30 mouse cellular contexts compared by ENCODE assay signal in genomic region chr3:17805185-17805584, GRCm38 (mm10).
DNase-seq lines count a peak whose midpoint lies in the region; ATAC-seq and TF ChIP-seq lines count a peak whose summit lies in the region.
"Had no signal": no experiment of that assay in that cellular context is flagged by ENCODE, and none has a peak within 500 bp of the region (broad histone marks: within the 10 kb centered on the region; RNA-seq: fewer than 3 reads in every experiment).

No protein-coding gene starts in this region.

- ATAC-seq in forebrain, embryonic 14.5 days: no peak
- no peak for ATAC-seq in forebrain, embryonic 12.5 days (ENCODE audit: low FRiP score)
- ATAC-seq in hindbrain, embryonic 12.5 days (ENCODE audit: low FRiP score): no peak
- no peak for ATAC-seq in midbrain, embryonic 11.5 days (ENCODE audit: low FRiP score)
- ATAC-seq in midbrain, embryonic 13.5 days: no peak
- no peak for ATAC-seq in midbrain, postnatal 0 days (ENCODE audit: low FRiP score)
- ATAC-seq: activated CD4-positive, CD25-positive, alpha-beta regulatory T cell, adult 4 months; lung, postnatal 0 days had no signal

- no peaks in the 10 kb centered on the region for H3K36me3 ChIP-seq in forebrain, embryonic 14.5 days (ENCODE audit: control insufficient read depth, insufficient read depth, low read length)
- H3K36me3 ChIP-seq in forebrain, embryonic 12.5 days (replicated peaks): no peaks in the 10 kb centered on the region
- H3K36me3 ChIP-seq in hindbrain, embryonic 12.5 days: no peaks in the 10 kb centered on the region
- 0 out of 2 replicates have a peak, but pooled peaks cover 3% of the 10 kb centered on the region for H3K36me3 ChIP-seq in hindbrain, embryonic 10.5 days
- H3K36me3 ChIP-seq in midbrain, embryonic 11.5 days (ENCODE audit: control insufficient read depth, insufficient read depth, low read length): no peaks in the 10 kb centered on the region
- no peaks in the 10 kb centered on the region for H3K36me3 ChIP-seq in midbrain, embryonic 13.5 days
- H3K36me3 ChIP-seq in midbrain, postnatal 0 days (ENCODE audit: insufficient read depth, low read length): no peaks in the 10 kb centered on the region
- H3K36me3 ChIP-seq: embryonic facial prominence, embryonic 10.5 days; embryonic facial prominence, embryonic 15.5 days; heart, embryonic 12.5 days; limb, embryonic 10.5 days; limb, embryonic 15.5 days; liver, embryonic 13.5 days; stomach, embryonic 15.5 days had no signal

- 65% methylated on average over 1 of the region's 1 CpGs for WGBS in forebrain, embryonic 14.5 days
- WGBS in forebrain, embryonic 12.5 days: 83% methylated on average over 1 of the region's 1 CpGs
- WGBS in hindbrain, embryonic 12.5 days: 64% methylated on average over 1 of the region's 1 CpGs
- WGBS in hindbrain, embryonic 10.5 days: 85% methylated on average over 1 of the region's 1 CpGs
- 70% methylated on average over 1 of the region's 1 CpGs for WGBS in midbrain, embryonic 11.5 days
- WGBS in midbrain, embryonic 13.5 days: 69% methylated on average over 1 of the region's 1 CpGs
- 28% methylated on average over 1 of the region's 1 CpGs for WGBS in midbrain, postnatal 0 days

- no peak overlapping the region for H3K4me2 ChIP-seq in forebrain, embryonic 14.5 days (ENCODE audit: low read length)
- no peak overlapping the region for H3K4me2 ChIP-seq in forebrain, embryonic 12.5 days
- H3K4me2 ChIP-seq in hindbrain, embryonic 12.5 days (replicated peaks): no peak overlapping the region
- H3K4me2 ChIP-seq in midbrain, embryonic 11.5 days: no peak overlapping the region
- no peak overlapping the region for H3K4me2 ChIP-seq in midbrain, embryonic 13.5 days (replicated peaks)
- H3K4me2 ChIP-seq in midbrain, postnatal 0 days (ENCODE audit: low read depth, low read length, poor library complexity, severe bottlenecking): no peak overlapping the region
- H3K4me2 ChIP-seq: embryonic facial prominence, embryonic 15.5 days; heart, embryonic 12.5 days; limb, embryonic 15.5 days; liver, embryonic 13.5 days; stomach, embryonic 15.5 days had no signal

- no peaks in the 10 kb centered on the region for H3K27me3 ChIP-seq in forebrain, embryonic 14.5 days (replicated peaks; ENCODE audit: control insufficient read depth, insufficient read depth, low read length)
- H3K27me3 ChIP-seq in forebrain, embryonic 12.5 days: no peaks in the 10 kb centered on the region
- no peaks in the 10 kb centered on the region for H3K27me3 ChIP-seq in hindbrain, embryonic 12.5 days
- no peaks in the 10 kb centered on the region for H3K27me3 ChIP-seq in hindbrain, embryonic 10.5 days (ENCODE audit: insufficient read depth, poor library complexity, severe bottlenecking)
- no peaks in the 10 kb centered on the region for H3K27me3 ChIP-seq in midbrain, embryonic 11.5 days (ENCODE audit: control insufficient read depth, insufficient read depth, low read length)
- no peaks in the 10 kb centered on the region for H3K27me3 ChIP-seq in midbrain, embryonic 13.5 days
- no peaks in the 10 kb centered on the region for H3K27me3 ChIP-seq in midbrain, postnatal 0 days (ENCODE audit: insufficient read depth, low read length)
- H3K27me3 ChIP-seq: CH12.LX; embryonic facial prominence, embryonic 15.5 days; heart, embryonic 12.5 days; limb, embryonic 15.5 days; liver, embryonic 13.5 days; stomach, embryonic 15.5 days had no signal

- no peak for TF ChIP-seq CTCF in midbrain, postnatal 0 days (IDR thresholded peaks at IDR 0.05)

- no peaks in the 10 kb centered on the region for H3K4me1 ChIP-seq in forebrain, embryonic 14.5 days (ENCODE audit: control insufficient read depth, insufficient read depth, low read length)
- no peaks in the 10 kb centered on the region for H3K4me1 ChIP-seq in forebrain, embryonic 12.5 days
- peaks cover 2% of the 10 kb centered on the region; the same call in 1 of the 2 replicates for H3K4me1 ChIP-seq in hindbrain, embryonic 12.5 days
- H3K4me1 ChIP-seq in hindbrain, embryonic 10.5 days (replicated peaks): no peaks in the 10 kb centered on the region
- H3K4me1 ChIP-seq in midbrain, embryonic 11.5 days (ENCODE audit: control insufficient read depth, insufficient read depth, low read length): no peaks in the 10 kb centered on the region
- H3K4me1 ChIP-seq in midbrain, embryonic 13.5 days (replicated peaks): peaks cover 21% of the 10 kb centered on the region; the same call in 1 of the 2 replicates
- H3K4me1 ChIP-seq in midbrain, postnatal 0 days (ENCODE audit: insufficient read depth, low read length): no peaks in the 10 kb centered on the region
- H3K4me1 ChIP-seq: embryonic facial prominence, embryonic 10.5 days; embryonic facial prominence, embryonic 15.5 days; heart, embryonic 12.5 days; limb, embryonic 10.5 days; limb, embryonic 15.5 days; liver, embryonic 13.5 days; stomach, embryonic 15.5 days had no signal

- no peak overlapping the region for H3K9ac ChIP-seq in forebrain, embryonic 14.5 days (ENCODE audit: low read length)
- no peak overlapping the region for H3K9ac ChIP-seq in forebrain, embryonic 12.5 days
- H3K9ac ChIP-seq in hindbrain, embryonic 12.5 days: no peak overlapping the region
- no peak overlapping the region for H3K9ac ChIP-seq in midbrain, embryonic 11.5 days (ENCODE audit: low read length)
- no peak overlapping the region for H3K9ac ChIP-seq in midbrain, embryonic 13.5 days (replicated peaks)
- no peak overlapping the region for H3K9ac ChIP-seq in midbrain, postnatal 0 days (replicated peaks; ENCODE audit: low read length, poor library complexity, severe bottlenecking)
- H3K9ac ChIP-seq: embryonic facial prominence, embryonic 15.5 days; heart, embryonic 12.5 days; limb, embryonic 15.5 days; liver, embryonic 13.5 days; stomach, embryonic 15.5 days had no signal

- H3K9me3 ChIP-seq in forebrain, embryonic 14.5 days (replicated peaks; ENCODE audit: control insufficient read depth, low read length): no peaks in the 10 kb centered on the region
- no peaks in the 10 kb centered on the region for H3K9me3 ChIP-seq in forebrain, embryonic 12.5 days
- H3K9me3 ChIP-seq in hindbrain, embryonic 12.5 days (replicated peaks): no peaks in the 10 kb centered on the region
- H3K9me3 ChIP-seq in hindbrain, embryonic 10.5 days: no peaks in the 10 kb centered on the region
- no peaks in the 10 kb centered on the region for H3K9me3 ChIP-seq in midbrain, embryonic 11.5 days (ENCODE audit: control insufficient read depth, low read length)
- H3K9me3 ChIP-seq in midbrain, embryonic 13.5 days: no peaks in the 10 kb centered on the region
- H3K9me3 ChIP-seq in midbrain, postnatal 0 days (ENCODE audit: low read length): no peaks in the 10 kb centered on the region
- H3K9me3 ChIP-seq: embryonic facial prominence, embryonic 10.5 days; embryonic facial prominence, embryonic 15.5 days; heart, embryonic 12.5 days; limb, embryonic 10.5 days; limb, embryonic 15.5 days; liver, embryonic 13.5 days; stomach, embryonic 15.5 days had no signal

- peak; percentile 26 for DNase-seq in forebrain, embryonic 14.5 days (ENCODE audit: low spot score)
- DNase-seq in hindbrain, embryonic 10.5 days (ENCODE audit: low spot score): no peak
- DNase-seq in midbrain, embryonic 11.5 days (ENCODE audit: low spot score, missing footprints): peak; percentile 65
- no peak for DNase-seq in midbrain, postnatal 0 days (ENCODE audit: low spot score)
- DNase-seq in kidney, adult 11 months: no peak
- DNase-seq: adrenal gland, adult 2 months; adrenal gland, postnatal 36 days; cerebellum, adult 8-10 months; cerebellum, postnatal 25 days; heart, adult 2 months; heart, postnatal 4 days; kidney, adult 8-10 months; kidney, postnatal 4 days; liver, embryonic 13.5 days; lung, adult 18-20 months; right cerebral cortex, postnatal 14 days had no signal

- H3K4me3 ChIP-seq in forebrain, embryonic 14.5 days (ENCODE audit: low read depth, low read length): no peak overlapping the region
- no peak overlapping the region for H3K4me3 ChIP-seq in forebrain, embryonic 12.5 days (replicated peaks)
- no peak overlapping the region for H3K4me3 ChIP-seq in hindbrain, embryonic 12.5 days
- no peak overlapping the region for H3K4me3 ChIP-seq in hindbrain, embryonic 10.5 days
- no peak overlapping the region for H3K4me3 ChIP-seq in midbrain, embryonic 11.5 days (ENCODE audit: low read depth, low read length)
- H3K4me3 ChIP-seq in midbrain, embryonic 13.5 days (replicated peaks): no peak overlapping the region
- H3K4me3 ChIP-seq in midbrain, postnatal 0 days (ENCODE audit: low read depth, low read length): no peak overlapping the region
- H3K4me3 ChIP-seq: embryonic facial prominence, embryonic 10.5 days; embryonic facial prominence, embryonic 15.5 days; heart, adult 2 months; heart, embryonic 12.5 days; limb, embryonic 10.5 days; limb, embryonic 15.5 days; liver, embryonic 13.5 days; stomach, embryonic 15.5 days had no signal

- no peak overlapping the region for H3K27ac ChIP-seq in forebrain, embryonic 14.5 days (ENCODE audit: low read depth, low read length)
- H3K27ac ChIP-seq in forebrain, embryonic 12.5 days: no peak overlapping the region
- 0 out of 2 replicates have a peak overlapping the region, but pooled peaks have one; percentile 12 for H3K27ac ChIP-seq in hindbrain, embryonic 12.5 days
- no peak overlapping the region for H3K27ac ChIP-seq in hindbrain, embryonic 10.5 days
- H3K27ac ChIP-seq in midbrain, embryonic 11.5 days (ENCODE audit: low read depth, low read length): no peak overlapping the region
- no peak overlapping the region; the same call in 1 of the 2 replicates for H3K27ac ChIP-seq in midbrain, embryonic 13.5 days
- H3K27ac ChIP-seq in midbrain, postnatal 0 days (ENCODE audit: low read depth, low read length): peak overlapping the region; percentile 12; the same call in 1 of the 2 replicates
- H3K27ac ChIP-seq: embryonic facial prominence, embryonic 10.5 days; embryonic facial prominence, embryonic 15.5 days; heart, adult 2 months; kidney, postnatal 0 days; limb, embryonic 10.5 days; limb, embryonic 15.5 days; liver, embryonic 13.5 days; macrophage; stomach, embryonic 15.5 days had no signal

Comparison
In these comparisons a context has a peak if more than half of its experiments do, and no peak if none do; other contexts are left out.
1. DNase-seq: peak in forebrain, embryonic 14.5 days (single experiment) and midbrain, embryonic 11.5 days (single experiment); none in hindbrain, embryonic 10.5 days (single experiment), midbrain, postnatal 0 days (single experiment) and kidney, adult 11 months (single experiment).
2. H3K27ac ChIP-seq: peak in hindbrain, embryonic 12.5 days (single experiment) and midbrain, postnatal 0 days (single experiment); none in forebrain, embryonic 14.5 days (single experiment), forebrain, embryonic 12.5 days (single experiment), hindbrain, embryonic 10.5 days (single experiment), midbrain, embryonic 11.5 days (single experiment) and midbrain, embryonic 13.5 days (single experiment).